Mouse (Mus musculus): ENCODE data around the gene Olfr146.

Gene Olfr146

GRCm38 (mm10) chr9:39023277-39023676, at the start of gene Olfr146:
Olfr146 (minus strand) TSS chr9:39023377.
- DNase-seq (ENCODE audit: low read depth, low spot score): no peak

DNA sequence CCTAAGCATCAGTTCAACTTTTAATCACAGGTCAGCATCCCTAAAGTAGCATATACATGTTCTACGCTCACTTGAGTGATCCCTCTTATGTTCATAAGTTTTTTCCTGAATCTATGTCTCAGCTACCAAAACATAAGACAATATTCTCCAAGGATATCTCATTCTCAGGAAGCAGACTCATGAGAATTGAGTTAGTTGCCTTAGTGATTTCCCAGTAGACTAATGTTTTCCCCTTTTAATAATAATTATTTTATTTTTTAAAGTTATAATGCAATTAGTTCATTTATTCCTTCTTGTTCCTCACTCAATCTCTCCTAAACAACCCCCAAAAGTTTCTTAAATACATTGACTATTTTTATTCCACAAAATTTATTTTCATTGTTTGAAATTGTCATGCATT, 41.7 kb upstream of the Olfr146 start, which contains the start of gene Olfr937:
Olfr937 (minus strand) TSS at position 101 of the 400 bp plus-strand sequence.
- DNase-seq (ENCODE audit: low read depth, low spot score): no peak

DNA sequence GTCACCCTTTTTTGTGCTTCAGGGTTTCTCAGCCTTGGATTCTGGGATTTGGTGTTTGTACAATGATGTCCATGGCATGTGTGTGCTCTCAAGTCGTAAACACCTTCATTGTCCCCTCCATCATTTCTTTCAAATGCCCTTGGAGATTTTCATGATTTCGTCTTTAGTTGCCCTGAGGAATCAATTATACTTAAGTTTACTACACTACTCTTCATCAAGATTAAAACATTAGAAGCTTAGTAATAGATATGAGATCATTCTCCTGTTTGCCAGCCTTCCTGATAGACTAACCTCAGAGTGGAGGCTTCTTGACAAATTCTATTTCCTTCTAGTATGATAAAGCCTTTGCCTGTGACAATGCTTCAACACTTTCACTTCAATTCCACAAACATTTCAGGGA, 23.6 kb downstream of the Olfr146 start, which contains the start of gene Olfr935:
Olfr935 (minus strand) TSS at position 101 of the 400 bp plus-strand sequence.
- no peak for DNase-seq (ENCODE audit: low read depth, low spot score)

DNA sequence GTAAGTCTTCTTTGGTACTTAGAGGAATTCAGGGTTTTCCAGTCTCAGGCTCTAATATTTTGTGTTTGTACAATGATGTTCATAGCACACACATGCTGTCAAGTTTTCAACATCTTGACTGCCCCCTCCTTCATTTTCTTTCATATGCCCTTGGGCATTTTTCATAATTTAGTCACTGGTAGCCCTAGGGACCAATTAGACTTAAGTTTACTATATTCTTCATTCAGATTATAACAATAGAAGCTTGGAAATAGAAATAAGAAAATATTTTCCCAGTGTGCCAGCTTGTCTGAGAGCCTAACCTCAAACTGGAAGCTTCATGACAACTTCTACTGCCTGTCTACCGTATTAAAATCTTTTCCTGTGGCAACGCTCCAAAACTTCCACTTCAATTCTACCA, 35.0 kb downstream of the Olfr146 start, which contains the start of gene Olfr934:
Olfr934 (minus strand) TSS at position 101 of the 400 bp plus-strand sequence.
- DNase-seq (ENCODE audit: low read depth, low spot score): no peak

DNA sequence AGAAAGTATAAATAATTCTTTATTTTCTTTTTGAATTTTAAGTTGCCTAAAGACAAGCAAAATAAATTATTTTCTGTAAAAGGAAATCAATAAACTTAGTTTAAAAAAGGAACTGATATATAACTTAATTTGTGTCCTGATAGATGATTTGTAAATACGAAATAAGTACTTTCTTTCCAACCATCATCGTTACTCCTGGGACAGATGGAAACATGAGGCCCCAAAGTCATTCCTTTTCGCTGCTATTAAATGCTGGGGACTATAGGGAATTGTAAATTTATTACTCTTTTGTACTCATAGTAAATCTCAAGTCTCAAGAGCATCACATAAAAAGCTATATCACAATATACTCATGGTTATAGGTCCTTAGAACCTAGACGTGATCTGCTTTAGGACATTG, 51.2 kb downstream of the Olfr146 start, which contains the start of gene Olfr933:
Olfr933 (plus strand) TSS at position 301 of the 400 bp plus-strand sequence.
- no peak for DNase-seq (ENCODE audit: low read depth, low spot score)
